Mouse (Mus musculus): ENCODE results near the gene Map3k9.

Gene Map3k9

DNA sequence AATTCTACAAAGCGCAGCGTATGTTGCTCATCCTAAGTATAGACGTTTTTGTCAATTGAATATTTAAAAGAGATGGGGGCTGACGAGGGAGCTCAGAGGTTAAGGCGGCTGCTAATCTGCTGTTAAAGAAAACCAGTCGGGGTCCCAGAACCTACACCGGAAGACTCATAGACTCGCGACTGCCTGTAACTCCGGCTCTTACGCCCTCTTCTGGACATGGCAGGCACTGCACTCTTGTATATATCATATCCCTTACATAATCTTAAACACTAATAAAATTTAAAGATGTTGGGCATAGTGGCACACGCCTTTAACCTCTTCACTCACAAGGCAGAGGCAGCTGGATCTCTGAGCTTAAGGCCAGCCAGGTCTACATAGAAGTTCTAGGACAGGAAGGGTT is 6.3 kb upstream of the Map3k9 start:
- DNase-seq (ENCODE audit: low read depth), result no peak

DNA sequence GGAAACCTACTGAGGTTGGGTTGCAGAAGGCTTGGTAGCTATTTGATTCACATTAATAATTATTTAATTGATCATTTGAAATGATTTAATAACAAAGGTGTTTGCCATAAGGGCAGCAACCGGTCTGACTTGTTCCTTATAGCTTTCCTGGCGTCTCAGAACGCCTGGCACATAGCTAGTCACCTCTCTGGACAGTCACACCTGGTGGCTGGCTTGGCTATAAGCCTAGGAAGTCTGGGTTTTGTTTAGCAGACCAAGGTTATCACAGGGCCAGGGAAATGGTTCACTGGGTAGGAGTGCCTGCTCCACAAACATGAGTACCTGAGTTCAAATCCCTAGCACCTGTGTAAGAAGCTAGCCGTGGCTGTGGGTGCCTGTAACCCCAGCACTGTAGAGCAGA is 2.3 kb upstream of the Map3k9 start:
- no peak for DNase-seq (ENCODE audit: low read depth)

DNA sequence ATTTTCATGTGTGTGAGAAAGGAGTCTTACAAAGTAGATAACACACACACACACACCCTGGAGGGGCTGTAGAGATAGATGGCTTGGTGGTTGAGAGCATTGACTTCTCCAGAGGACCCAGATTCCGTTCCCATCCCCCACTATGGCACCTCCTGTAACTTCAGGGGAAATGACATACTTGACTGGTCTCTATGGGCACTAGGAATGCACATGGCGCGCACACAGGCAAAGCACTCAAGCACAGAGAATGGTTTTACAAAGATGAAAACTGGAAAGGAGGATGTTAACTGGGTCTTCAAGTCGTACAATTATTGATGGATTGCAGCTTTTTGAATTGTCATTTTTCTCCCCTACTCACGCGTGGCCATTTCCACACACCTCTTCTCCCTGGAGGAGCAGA is 1.6 kb upstream of the Map3k9 start:
- DNase-seq (ENCODE audit: low read depth), result no peak

DNA sequence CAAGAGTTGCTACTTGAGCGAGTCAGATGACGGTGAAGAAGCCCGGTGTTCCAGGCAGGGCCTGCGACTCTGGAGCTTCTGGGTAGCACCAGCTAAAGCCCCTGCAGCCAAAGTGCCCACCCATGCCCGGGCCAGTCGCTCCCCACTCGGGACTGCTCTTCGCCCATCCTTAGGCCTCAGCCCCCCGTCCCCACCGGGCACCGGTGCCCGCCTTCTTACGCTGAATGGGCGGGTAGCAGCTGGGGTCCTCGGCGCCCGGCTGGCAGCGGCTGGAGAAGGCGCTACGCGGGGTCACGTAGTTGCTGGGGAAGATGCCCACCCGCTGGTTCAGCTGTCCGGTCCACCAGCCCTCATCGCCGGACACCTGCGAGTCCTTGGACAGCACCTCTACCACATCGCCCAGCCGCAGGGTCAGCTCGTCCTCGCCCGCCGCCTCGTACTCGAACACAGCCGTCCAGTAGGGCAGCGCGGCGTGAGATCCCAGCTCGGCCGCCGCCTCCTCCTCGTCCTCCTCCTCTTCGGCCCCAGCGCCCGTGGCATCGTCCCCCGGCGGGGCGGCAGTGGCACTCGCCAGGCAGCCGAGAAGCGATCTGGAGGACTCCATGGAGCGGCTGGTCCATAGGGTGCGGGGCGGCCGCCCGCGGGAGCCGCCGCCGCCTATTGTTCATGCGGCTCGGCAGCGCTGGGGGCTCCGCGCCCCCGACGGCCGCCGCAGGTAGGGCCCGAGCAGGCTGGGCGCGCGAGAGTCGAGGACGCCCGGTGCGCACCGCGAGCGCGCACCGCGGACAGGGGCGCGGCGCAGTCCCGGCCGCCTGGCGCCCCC is 493 bp downstream of the Map3k9 start:
- no peak for DNase-seq (ENCODE audit: low read depth)

DNA sequence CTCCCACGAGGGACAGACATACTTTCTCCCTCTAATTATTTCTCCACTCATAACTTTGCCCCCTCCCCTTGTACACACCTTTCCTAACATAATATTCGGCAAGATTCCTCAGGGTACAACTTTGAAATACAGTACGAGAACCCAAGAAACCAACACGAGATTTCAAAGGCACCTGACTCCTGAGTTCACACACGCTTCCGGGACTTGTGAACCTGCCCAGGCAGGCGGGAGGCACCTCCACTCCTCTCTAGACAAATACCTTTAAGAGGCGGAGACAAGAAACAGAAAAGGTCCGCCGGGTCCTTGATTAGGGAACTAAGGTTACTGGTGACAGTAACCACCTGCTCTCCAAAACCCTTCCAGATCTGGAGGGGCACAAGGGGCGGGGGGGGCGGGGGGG is 1.1 kb downstream of the Map3k9 start:
- DNase-seq (ENCODE audit: low read depth), result no peak

DNA sequence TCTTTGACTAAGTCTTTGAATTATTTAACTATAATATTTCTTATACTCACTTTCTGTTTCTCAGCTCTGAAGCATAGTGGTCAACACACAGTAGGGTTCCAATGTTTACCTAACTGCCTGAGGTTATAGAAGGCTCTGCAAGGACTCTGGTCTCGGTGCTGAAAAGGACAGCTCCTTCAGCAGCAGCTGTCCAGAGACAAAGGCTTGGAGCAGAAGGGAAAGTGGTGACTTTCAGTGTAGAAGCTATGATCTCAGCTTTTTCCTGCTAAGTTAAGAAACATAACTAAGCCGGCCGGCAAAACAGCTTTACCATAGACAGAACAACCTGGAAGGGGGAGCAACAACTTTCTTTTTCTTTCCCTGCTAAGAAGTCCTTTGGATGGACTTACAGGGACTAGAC is 4.8 kb downstream of the Map3k9 start:
- DNase-seq (ENCODE audit: low read depth), result no peak

DNA sequence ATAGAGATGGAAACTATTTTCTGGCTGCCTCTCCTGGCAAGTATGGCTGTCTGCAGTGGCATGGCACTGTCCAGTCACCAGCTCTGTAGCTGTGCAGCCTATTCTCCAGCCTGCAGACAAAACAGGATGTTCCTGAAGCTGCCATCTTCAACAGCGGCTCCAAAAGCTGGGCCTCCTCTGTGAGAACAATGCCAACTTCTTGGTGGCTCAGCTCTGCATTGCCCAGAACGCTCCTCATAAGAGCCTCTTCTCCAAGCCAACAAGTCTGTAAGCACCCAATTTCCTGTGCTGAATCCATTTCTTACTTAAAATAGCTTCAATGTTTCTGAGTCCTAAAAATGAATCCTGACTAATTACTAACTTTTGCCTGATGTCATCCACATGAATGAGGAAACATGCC is 5.3 kb downstream of the Map3k9 start:
- DNase-seq (ENCODE audit: low read depth), result no peak

DNA sequence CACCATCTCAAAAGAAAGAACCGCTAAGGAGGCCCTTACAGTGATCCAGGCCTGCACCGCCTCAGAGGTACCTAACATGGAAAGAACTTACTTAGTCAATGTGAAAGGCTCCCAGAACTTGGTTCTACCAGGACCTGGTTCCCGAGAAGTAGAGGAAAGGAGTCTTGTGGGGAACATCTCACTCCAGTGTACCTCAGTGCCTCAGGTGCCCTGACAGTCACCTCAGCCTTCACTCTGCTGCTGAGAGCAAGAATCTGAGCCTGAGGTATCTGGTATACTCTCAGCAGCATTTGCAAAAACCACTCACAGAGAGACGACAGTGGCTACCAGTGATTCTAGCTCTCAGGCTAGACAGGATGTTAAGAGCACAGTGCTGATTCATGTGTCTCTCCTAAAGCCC is 6.8 kb downstream of the Map3k9 start:
- DNase-seq (ENCODE audit: low read depth), result no peak

DNA sequence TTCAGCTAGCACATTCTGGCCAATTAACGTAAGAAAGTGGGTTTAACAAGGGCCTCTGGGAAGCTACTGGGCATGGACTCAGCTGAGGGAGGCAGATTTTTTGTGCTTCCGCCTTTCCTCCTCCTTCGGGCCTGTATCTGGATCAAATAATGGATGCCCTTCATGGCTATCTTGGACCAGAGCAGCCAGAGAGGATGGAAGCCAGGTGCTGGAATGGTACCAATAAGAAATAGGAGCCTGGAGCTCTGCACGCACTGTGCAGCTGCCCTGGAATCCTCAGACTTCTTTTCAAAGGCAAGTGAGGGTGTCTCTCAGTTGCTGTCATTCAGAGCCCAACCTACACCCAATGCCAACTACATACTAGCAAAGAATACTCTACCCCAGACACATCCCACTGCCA is 11.5 kb downstream of the Map3k9 start:
- DNase-seq (ENCODE audit: low read depth), result no peak

DNA sequence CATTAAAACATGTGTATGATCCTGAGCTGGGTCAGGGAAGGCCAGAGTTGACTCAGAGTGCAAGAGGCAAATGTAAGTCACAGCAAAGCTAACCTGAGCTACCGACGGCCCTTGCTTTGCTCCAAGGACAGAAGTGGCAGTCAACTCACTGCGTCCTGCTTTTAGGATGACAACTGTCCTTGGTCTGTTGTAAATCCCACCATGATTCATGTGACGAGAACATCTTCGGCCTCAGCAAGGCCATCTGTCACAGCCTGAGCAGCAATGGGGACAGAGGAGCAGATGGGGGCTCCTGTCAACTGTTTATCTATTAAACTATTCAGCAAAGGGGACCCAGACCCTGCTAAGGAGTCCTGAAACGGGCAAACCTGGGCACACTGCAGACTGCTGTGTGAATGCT is 15.6 kb downstream of the Map3k9 start:
- no peak for DNase-seq (ENCODE audit: low read depth)

DNA sequence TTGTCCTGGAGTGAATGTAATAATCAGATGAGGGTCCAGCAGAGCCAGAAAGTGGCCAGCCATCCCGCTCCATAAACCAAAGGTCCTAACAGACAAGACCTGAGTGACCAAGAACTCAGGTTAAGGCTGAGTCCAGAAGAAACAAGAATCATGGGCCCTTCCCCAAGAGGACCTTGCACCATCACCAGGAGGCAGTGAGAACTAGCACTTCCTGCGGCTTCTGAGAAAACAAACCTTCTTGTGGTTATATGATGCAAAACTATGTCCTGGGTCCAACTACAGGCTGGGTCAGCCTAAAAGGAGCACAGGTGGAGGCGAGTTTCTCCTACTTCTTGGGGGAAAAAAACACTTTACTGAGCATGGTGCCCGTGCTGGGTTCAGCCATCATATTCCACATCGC is 16.6 kb downstream of the Map3k9 start:
- no peak for DNase-seq (ENCODE audit: low read depth)

DNA sequence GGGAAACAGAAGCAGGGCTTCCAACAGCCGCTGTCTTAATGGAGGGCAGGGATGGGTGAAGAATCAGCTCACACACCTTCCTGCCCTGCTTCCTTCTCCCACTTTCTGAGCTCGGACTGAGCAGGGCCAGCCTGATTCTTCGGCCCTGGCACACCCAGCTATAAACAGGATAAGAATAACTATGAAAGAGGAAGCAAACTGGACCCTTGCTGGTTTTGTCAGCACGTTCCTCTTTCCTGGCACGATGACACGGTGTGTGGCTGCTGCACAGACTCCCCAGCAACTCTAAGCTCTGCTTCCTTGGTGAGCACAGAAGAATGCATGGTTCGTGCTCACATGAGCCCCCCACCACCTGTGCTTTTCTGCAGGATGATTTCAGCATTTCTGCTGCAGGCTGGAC is 26.3 kb downstream of the Map3k9 start:
- DNase-seq (ENCODE audit: low read depth), result no peak

DNA sequence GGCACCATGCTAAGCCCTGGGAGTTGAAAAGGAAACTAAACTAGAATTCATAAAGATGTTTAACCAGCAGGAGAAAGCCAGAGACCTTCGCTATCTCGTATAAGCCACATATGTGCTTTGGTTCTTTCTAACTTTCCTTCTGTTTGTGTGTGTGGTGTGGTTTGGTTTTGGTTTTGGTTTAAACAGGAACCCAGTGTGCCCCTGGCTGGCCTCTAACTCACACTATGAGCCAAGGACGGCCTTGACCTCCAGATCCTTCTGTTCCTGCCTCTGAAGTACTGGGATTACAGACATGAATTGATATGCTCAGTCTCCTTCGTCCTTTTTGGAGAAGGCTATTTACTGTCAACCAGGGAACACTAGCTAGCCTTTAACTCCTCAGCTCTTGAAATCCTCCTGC is 29.9 kb downstream of the Map3k9 start:
- no peak for DNase-seq (ENCODE audit: low read depth)

DNA sequence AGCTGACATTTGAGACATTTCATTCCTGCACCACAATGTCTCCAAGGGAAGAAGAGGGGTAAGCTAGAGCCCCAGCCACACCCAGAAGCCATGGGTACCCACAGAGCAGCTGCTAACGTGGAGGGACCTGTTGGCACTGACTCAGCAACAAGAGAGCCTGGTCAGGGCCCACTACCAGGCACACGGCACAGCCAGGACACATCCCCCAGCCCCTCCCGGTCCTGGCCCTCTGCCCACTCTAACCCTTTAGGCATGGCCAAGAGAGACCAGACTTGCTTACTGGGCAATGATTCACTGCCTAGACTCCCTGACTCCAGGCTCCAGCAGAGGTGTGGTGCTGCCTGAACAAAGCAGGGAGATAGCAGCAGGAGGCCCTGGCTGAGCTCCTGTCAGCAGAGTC is 32.1 kb downstream of the Map3k9 start:
- DNase-seq (ENCODE audit: low read depth), result peak; percentile 10

DNA sequence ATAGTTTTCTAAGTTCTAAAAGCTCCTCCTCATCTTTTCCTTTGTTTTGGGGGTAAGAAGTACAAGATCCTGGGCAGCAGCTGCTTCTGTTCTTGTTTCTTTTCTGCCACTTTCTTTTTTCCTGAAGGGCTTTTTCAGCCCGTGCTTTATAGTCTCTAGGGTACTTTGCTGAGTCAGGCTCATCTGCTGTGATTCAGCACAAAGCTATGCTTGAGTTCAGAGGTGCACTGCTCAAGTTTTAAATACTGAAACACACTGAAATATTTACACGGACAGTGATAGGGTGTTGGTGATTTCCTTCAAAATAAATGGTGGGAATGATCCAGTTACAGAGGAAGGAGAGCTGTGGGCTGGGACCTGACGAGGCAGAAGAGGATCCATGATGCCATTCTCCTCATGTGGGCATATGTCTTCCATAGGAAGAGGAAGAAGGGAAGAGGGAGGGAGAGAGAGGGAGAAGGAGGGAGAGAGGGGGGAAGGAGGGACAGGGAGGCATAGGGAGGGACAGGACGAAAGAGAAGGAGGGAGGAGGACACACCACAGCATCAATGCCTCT is 32.9 kb downstream of the Map3k9 start:
- DNase-seq (ENCODE audit: low read depth), result peak; percentile 13

DNA sequence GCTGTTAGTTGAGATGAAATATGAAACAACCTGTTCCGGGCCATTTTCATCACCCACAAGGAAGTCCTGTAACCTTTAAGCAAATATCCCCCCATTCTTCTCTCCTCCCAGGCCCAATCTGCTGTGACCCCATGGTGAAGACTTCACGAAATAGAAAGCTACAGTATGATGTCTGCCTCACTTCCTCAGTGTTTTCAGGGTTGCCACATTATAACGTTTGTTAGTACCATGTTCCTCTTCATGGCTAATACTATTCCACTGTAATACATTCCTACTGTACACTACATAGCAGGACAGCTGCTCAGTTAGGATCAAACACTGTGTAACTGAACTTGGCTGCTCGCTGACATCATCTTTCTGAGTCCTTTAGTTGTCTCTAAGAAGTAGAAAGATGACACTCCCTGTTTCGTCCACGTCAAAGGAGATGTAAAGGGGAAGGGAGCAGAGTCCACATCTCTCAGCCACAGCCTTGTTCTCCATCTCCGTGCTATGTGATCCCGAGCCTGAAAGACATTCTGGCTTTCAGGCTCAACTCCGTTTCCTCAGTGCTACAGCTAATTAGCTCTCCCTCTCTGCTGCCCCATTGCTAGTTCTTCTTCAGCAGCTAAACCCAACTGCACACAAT is 34.5 kb downstream of the Map3k9 start:
- DNase-seq (ENCODE audit: low read depth), result no peak

DNA sequence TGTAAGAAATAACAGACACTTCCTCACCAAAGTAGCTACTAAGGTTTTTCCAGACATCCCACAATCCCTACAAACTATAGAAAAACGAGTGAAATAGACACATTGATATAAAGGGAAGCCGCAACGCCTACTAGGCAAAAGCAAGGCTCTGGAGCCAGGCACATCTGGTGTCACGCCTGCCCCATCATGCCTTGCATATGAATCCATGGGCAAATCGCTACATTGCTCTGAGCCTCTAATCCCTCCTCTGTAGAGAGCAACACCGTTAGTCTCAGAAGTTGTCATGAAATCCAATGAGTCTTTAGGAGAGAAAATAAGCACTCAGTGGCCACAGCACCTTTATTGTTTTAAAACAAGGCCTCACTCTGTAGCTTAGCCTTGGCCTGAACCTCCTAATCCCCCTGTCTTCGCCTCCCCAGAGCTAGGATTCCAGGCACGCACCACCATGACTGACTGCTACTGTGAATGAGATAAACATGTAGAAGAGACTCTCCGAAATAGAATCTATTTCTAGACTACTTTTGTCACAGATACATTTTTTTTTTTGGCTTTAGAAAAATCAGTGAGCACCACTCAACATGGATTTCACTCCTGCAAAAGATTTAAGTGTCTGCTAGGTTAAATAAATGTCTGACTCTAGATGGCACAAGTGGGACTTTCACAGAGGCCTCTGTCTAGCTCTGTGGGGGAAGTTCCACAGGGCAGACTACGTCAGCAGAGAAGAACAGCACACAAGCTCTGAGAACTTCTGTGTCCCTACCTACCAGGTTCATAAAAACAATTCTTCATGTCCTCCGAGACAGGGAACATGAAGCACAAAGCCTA is 45.5 kb downstream of the Map3k9 start:
- no peak for DNase-seq (ENCODE audit: low read depth)

DNA sequence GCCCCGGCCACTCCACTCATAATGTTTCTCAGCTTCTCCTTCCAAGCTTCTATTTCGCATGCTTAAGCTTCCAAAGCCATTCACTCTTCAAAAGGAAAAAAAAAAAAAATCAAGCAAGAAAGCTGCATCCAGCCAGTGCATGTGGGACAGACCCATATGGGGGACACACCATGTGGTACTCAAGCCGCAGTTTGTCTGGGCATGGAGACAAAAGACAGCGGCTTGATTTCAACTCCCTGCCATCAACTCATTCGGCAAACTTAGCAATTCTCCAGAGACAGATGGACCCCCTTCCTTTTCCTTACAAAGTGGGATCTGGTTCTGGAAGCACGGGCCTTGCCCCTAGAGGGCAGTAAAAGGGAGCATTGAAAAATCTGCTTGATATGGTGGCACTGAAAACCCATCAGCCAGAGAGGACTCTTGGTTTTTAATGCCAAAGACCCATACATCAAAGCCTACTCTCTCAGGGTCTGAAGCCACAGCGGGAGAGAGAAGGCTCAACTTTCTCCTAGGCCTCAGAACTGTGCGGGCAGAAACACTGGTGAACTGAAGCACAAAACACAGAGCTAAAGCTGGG is 54.6 kb downstream of the Map3k9 start:
- no peak for DNase-seq (ENCODE audit: low read depth)

DNA sequence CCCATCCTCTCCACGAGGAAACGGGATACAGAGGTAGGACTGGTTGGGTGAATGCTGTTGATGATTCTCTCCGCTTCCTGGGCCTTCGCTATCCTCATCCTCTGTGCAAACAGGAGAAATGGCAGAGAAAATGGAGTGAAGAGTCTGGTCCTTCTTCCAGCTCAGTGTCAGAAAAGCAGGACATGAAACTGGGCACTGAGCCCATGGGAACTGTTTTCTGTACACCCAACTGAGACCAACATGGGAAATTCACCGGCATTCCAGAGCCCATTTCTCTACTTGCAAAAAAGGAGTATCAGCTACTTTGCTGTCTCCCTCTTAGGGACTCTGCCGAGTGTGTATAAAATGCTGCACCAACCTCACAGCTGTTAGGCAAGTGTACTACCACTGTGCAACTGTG is 56.2 kb downstream of the Map3k9 start:
- no peak for DNase-seq (ENCODE audit: low read depth)

DNA sequence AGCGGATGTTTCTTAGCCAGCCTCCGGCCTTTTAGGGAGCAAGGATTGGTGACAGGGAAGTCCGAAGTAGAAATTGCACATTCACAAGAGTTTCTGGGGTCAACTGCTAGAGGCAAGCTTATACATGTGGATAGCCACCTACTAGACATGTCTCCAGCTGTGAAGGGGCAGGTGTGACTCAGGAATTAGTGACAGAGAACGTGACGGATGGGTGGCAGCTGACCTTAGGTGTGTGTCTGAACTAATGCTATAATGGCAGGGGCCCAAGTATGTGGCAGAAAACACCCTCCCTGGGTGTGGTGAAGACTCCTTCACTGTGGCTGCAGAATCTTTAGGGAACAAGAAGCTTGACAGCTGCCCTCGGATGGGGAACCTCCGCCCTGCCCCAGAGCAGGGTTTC is 57.6 kb downstream of the Map3k9 start:
- DNase-seq (ENCODE audit: low read depth), result no peak

DNA sequence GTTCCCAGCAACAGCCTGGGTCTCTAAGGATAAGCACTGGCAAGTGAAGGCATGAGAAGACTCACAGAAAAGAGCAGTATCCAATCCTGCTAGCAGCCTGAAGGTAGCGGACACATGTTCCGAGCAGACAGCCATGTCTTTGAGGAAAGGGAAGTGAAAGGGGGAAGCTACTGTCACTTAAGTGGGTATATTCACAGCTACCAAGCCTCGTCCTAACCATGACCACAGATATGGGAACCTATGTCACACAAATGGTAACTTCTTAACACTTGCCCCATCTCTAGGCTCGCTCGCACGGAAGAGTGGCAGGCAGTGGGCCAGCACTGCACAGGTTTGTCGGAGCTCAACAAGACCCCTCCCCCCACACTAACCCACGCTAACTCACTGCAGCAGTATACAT is 61.3 kb downstream of the Map3k9 start:
- no peak for DNase-seq (ENCODE audit: low read depth)

DNA sequence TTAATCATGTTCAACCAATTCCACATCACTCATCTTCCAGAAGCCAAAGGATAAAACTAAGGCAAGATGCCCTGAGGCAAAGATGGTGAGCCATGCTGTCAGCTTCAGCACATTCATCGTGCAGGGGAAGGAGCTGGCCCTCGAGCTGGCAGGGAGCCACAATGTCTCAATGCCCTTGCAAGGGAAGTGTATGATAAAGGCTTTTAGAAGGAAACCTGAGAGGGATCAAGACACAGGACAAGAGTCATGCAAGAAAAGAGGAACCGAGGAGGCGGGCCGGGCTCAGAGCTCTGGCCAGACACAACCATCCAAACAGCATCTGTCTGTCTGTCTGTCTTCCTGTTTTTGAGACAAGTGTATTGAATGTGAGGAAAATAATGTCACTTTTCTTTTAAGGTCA is 61.8 kb downstream of the Map3k9 start:
- DNase-seq (ENCODE audit: low read depth), result no peak
